Mouse (Mus musculus) cerebellum, adult 2 months (tissue): ENCODE measurements around the gene Pvalb. TPM values are rescaled to one million over a fixed set of nuclear protein-coding genes. Genes with fewer than 3 reads are reported as not detected.

Source experiments
- DNase-seq, 2 experiments: peaks; one replicate each; pipeline ENCODE4 v3.0.0; 2021
- H3K27ac ChIP-seq: fragments of 200-500 bp; 2 replicates; pipeline ENCODE4 v1.5.1; 2012; ENCODE audit warnings: low read length, control low read depth, inconsistent platforms; ENCODE audit not compliant: insufficient read depth
- H3K27me3 ChIP-seq: fragments of 200-500 bp; 2 replicates; pipeline ENCODE4 v1.6.1; 2012; ENCODE audit warnings: inconsistent platforms, mild to moderate bottlenecking, low read length, moderate library complexity; ENCODE audit not compliant: control insufficient read depth, insufficient read depth
- H3K4me1 ChIP-seq: fragments of 200-500 bp; 2 replicates; pipeline ENCODE4 v1.6.1; 2011; ENCODE audit warnings: low read length; ENCODE audit not compliant: control insufficient read depth, insufficient read depth
- H3K4me3 ChIP-seq: fragments of 200-500 bp; replicated peaks from 2 replicates; pipeline ENCODE3; 2011; ENCODE audit warnings: mild to moderate bottlenecking, low read depth, low read length, control low read depth; ENCODE audit not compliant: insufficient read depth
- CTCF ChIP-seq: fragments of 200-500 bp; IDR thresholded peaks from 2 replicates; pipeline ENCODE4 v1.5.1; 2011; ENCODE audit warnings: low read depth, mild to moderate bottlenecking, control low read depth, low read length, moderate library complexity, borderline replicate concordance; ENCODE audit not compliant: insufficient read depth
- POLR2A ChIP-seq: fragments of 200-500 bp; IDR thresholded peaks from 2 replicates; pipeline ENCODE4 v1.6.1; 2011; ENCODE audit warnings: low read length, control low read depth, borderline replicate concordance; ENCODE audit not compliant: insufficient read depth
- WGBS: fragments of 180-500 bp; shearing (Covaris S2); methylation state at CpG from one replicate; pipeline ENCODE4 v1.1.7; 2018; 5-methylcytosine and 5-hydroxymethylcytosine counted together
- polyA plus RNA-seq: library from polyadenylated mRNA; depleted of rRNA; stranded (reverse); fragments of >200 nt; gene quantifications from 2 replicates; pipeline ENCODE4 v1.2.3, GENCODE M21; 2012

Gene Pvalb
- polyA plus RNA-seq, 1 experiment: 1,013 TPM

DNA sequence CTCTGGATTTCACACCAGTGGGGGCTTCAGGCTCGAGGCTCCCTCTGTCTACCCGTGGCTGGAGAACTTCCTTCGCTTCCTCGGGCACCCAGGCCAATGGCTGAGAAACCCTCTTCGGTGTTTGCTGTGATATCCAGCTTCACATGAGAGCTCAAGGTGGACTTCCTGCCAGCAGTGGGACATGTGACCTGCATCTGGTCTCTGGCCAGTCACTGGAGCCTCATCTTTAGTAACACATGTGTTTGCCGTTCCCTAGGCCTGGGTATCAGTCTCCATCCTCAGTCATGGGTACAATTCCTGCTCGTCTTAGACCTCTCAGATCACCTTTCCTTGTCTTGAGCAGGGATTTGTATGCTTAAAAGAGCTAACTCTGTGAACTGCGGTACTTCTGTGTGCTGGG is 36.9 kb upstream of the Pvalb start:
- WGBS: 77% methylated on average over 8 of the region's 8 CpGs
- H3K4me1 ChIP-seq: no peaks in the 10 kb centered on the region
- TF ChIP-seq CTCF: no peak
- no peak for TF ChIP-seq POLR2A

DNA sequence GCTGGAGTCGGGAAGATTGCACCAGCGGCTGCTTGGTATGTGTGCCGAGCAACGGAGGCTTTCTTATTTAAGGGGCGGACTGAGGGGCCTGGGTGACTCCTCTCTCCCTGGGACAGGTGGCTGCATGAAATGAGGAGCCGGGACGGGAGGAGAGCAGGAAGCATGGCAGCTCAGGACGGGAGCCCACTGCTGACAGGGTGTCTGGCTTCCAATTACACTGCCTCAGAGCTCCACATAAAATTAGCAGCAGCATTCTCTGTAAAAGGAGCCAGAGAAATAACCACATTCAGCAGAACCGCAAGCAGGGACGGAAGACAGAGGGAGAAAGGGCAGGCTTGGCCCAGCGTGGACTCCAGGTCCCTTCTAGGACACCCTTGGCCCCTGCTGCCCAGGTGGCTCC is 35.1 kb upstream of the Pvalb start:
- DNase-seq: no peak
- WGBS: 47% methylated on average over 11 of the region's 11 CpGs
- no peaks in the 10 kb centered on the region for H3K4me1 ChIP-seq
- no peaks in the 10 kb centered on the region for H3K27me3 ChIP-seq
- H3K27ac ChIP-seq: no peak overlapping the region
- H3K4me3 ChIP-seq: no peak overlapping the region
- TF ChIP-seq POLR2A (no peak), CTCF (no peak)

More for the DNA sequence above, 36.9 kb upstream of the Pvalb start:
- Histone ChIP-seq H3K27me3 (no peaks in the 10 kb centered on the region), H3K4me3 (no peak overlapping the region), H3K27ac (no peak overlapping the region)
- no peak for DNase-seq

DNA sequence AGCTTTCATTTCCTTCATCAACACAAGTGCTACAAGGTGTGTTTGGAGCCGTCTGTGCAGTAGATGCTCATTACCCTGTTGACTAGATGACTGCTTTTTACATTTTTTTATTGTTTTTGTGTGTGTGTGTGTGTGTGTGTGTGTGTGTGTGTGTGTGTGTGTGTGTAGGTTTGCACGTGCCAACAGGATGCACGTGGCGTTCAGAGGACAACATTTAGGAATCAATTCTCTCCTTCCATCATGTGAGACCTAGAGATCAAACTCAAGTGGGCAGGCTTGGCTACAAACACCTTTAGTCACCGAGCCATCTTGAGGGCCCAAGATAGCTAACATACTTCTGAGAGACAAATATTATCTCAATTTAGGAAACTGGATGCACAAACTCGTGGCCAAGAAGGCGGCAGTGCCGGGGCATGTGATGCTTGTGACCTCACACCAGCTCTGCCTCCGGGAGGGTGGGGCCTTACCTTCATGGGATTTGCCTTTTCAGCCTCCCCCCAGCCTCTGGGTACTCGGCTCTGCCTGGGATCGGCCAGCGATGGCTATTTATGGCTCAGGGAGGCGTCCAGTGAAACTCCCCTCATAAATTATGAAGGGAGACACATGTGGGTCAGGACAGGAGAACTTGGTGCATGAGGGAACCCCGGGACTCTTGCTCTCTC is 33.9 kb upstream of the Pvalb start:
- 72% methylated on average over 14 of the region's 14 CpGs for WGBS
- no peaks in the 10 kb centered on the region for H3K27me3 ChIP-seq
- H3K4me1 ChIP-seq: no peaks in the 10 kb centered on the region; the same call in 1 of the 2 replicates
- no peak overlapping the region for H3K4me3 ChIP-seq
- DNase-seq: no peak
- no peak for TF ChIP-seq CTCF
- TF ChIP-seq POLR2A: no peak
- no peak overlapping the region for H3K27ac ChIP-seq

DNA sequence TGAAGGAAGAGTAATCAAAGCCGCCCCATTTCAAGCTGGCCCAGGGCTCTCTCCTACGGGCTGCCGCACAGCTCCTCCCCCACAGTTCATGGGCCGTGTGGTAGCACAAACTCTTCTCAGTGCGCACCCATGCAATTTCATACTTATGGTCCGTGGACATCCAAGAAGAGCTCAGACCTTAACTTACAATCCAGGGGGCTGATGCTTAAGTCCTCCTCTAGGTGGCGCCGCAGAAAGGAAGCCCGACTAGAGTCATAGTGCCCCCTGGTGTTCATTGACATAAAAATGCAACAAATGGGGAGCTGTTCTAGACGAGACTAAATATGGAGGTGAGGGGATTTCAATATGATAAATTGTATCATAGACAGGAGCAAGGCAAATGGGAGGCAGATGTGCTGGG is 33.3 kb upstream of the Pvalb start:
- H3K27me3 ChIP-seq: no peaks in the 10 kb centered on the region
- no peaks in the 10 kb centered on the region; the same call in 1 of the 2 replicates for H3K4me1 ChIP-seq
- no peak overlapping the region for H3K27ac ChIP-seq
- peak; percentile 57 to 62 for DNase-seq
- no peak overlapping the region for H3K4me3 ChIP-seq
- TF ChIP-seq POLR2A (no peak), CTCF (peak; percentile 97)
- WGBS: 15% methylated on average over 10 of the region's 10 CpGs

DNA sequence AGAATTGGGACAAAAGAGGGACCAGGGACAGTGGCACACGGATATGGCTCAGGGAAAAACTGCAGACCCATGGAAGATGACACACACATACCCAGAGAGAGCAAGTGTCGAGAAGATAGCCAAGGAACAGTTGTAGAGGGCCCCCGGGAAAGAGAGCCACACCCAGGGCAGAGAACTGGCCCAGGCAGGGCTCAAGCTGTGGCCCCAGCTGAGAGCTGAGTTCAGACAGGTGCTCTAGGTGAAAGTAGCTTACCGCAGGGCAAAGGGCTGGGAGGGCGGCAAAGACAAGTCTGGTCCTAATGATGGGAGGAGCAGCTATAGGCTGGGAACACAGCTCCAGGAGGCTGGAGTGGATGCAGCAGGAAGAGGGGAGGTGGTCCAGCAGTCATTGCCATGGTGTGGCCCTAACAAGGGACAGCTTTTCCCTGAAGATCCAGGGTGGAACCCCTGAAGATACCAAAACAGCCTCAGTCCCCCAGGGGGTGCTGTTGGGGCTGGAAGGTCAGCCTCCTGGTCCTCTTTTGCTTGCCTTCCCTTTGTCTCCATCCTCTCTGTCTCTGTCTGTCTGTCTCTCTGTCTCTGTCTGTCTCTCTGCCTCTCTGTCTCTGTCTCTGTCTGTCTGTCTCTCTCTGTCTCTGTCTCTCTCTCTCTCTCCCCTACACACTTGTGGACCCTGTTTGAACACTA is 28.8 kb upstream of the Pvalb start:
- no peak overlapping the region for H3K4me3 ChIP-seq
- no peak for DNase-seq
- 75% methylated on average over 5 of the region's 5 CpGs for WGBS

DNA sequence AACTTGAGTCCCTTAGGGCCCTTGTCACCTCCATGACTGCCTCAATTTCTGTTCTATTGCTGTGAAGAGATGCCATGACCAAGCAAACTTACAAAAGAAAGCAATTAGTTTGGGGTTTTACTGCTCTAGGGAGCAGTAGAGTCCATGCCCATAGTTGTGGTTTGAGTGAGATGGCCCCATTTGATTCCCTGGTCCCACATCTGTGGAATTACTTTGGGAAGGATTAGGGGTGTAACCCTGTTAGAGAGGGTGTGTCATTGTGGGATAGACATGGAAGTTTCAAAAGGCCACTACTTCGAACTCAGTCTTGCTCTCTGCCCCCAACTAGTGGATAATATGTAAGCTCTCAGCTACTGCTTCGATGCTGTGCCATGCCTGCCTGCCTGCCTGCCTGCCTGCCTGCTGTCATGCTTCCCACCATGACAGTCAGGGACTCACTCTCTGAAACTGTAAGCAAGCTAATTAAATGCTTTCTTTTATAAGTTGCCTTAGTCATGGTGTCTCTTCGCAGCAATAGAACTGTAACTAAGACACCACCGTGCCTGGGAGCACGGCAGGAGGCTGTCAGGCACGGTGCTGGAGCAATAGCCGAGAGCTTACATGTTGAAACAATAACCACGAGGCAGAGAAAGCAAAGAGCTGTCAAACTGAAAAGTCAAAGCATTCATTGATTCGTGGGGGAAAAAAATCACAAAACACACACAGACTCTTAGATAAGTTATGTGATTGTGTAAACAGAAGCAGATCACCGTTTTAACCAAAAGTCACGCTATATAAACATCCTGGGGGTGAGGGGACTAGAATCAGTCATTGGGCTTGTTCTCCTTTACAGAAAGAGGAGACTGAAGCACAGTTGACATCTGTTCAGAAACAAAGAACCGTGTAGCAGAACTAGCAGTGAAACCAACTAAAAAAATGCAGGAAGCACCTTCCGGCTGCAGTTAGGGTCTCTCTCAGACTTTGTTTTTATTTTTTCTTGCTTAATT is 25.4 kb upstream of the Pvalb start:
- TF ChIP-seq POLR2A (no peak), CTCF (no peak)
- WGBS: 28% methylated on average over 13 of the region's 13 CpGs
- Histone ChIP-seq H3K4me3 (no peak overlapping the region), H3K27me3 (no peaks in the 10 kb centered on the region), H3K27ac (no peak overlapping the region), H3K4me1 (peaks cover 3% of the 10 kb centered on the region)
- DNase-seq: no peak

More for the DNA sequence above, 28.8 kb upstream of the Pvalb start:
- TF ChIP-seq CTCF: no peak
- TF ChIP-seq POLR2A: no peak
- Histone ChIP-seq H3K27ac (no peak overlapping the region), H3K27me3 (no peaks in the 10 kb centered on the region), H3K4me1 (no peaks in the 10 kb centered on the region; the same call in none of the 2 replicates)

DNA sequence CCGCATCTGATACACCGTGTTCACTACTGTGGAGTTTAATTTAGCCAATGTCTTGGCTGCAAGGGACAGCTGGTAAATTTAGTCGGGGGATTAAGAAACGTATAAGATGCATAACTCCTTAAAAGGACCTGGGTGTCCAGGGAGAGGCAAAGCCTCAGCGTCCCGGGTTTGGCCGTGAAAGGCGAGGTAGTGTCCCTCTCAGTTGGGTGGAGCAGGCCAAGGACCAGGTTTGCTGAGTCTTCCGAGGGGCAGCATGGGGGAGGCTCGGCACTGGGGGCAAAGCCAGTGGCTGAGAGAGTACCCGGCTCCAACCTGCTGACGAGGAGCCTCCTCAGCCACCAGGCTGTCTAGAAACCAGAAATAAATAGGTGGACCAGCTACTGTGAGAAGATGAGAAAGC is 21.6 kb upstream of the Pvalb start:
- Histone ChIP-seq H3K4me3 (no peak overlapping the region), H3K4me1 (peaks cover 17% of the 10 kb centered on the region), H3K27ac (no peak overlapping the region), H3K27me3 (no peaks in the 10 kb centered on the region)
- 89% methylated on average over 12 of the region's 12 CpGs for WGBS
- no peak for DNase-seq
- TF ChIP-seq CTCF (no peak), POLR2A (no peak)
